Mouse (Mus musculus) gastrocnemius, postnatal 4 days (tissue): ENCODE data around the gene Syne1. TPM values are rescaled to one million over a fixed set of nuclear protein-coding genes. Genes with fewer than 3 reads are reported as not detected.

ENCODE experiments used
- DNase-seq, 2 experiments: peaks; one replicate each; pipeline ENCODE4 v3.0.0; 2021 to 2022; ENCODE audit warnings: low spot score in 2 of 2, mixed read lengths in 2 of 2
- total RNA-seq, 2 experiments: library from RNA; stranded (reverse); gene quantifications; 2 replicates each; pipeline ENCODE4 v1.2.3; 2021

Syne1 gene
- total RNA-seq, 2 experiments from 2014 or later = 87.0 to 87.9 TPM

GRCm38 (mm10) chr10:5443020-5443419 lies 108.3 kb downstream of the Syne1 start:
- no peak for DNase-seq

GRCm38 (mm10) chr10:5439802-5440350 lies 111.4 kb downstream of the Syne1 start:
- DNase-seq = no peak

- DNase-seq = no peak
Measured at GRCm38 (mm10) chr10:5437766-5438165, 113.5 kb downstream of the Syne1 start.

GRCm38 (mm10) chr10:5423984-5424383 lies 127.3 kb downstream of the Syne1 start:
- no peak for DNase-seq

GRCm38 (mm10) chr10:5415730-5416129 lies 135.6 kb downstream of the Syne1 start:
- no peak for DNase-seq

DNA sequence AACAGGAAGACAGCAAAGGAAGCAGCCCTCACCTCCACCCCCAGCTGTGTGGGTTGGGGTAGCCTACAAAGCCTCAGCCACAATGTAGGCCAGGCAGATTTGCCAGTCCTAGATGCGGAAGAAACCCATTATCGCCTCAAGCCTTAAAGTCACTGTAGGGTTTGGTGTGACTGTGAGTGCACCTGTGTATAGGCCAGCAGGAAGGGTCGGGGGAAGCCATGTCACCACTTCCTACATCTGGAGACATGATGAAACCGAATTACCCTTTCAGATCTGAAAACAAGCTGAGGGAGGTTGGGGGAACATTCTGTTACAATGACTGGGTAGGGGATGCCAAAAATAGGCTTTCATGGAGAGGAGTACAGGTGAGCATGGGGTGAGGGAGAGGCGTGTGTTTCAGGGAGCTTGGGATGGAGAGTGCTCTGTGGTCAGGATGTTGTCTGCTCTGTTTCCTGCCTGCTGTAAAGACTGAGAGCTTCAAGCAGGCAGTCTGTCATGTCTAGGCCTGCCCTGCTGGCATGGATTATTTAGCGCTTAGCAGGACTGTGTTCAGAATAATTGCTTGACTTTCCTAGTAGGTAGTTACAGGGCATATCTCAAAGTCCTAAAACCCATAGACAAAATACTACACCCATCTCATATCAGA lies 167.0 kb downstream of the Syne1 start:
- no peak for DNase-seq

DNA sequence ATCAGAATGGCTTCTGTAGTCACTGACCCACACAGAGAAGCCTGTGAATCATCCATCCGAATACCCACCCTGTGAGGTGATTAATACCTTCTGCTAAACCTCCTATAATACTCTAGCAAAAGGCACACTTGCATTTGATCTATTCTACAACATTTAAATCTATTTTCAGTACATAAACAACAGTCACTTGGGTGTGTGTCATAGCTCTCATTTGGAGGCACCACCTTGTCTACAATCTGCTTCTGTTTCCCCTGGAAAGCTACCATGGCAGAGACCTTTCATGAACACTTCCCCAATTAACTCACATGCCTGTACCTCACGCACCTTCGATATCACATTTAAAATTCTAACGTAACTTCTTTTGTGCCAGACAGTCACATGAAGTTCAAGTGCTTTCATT lies 169.7 kb downstream of the Syne1 start:
- no peak for DNase-seq

DNA sequence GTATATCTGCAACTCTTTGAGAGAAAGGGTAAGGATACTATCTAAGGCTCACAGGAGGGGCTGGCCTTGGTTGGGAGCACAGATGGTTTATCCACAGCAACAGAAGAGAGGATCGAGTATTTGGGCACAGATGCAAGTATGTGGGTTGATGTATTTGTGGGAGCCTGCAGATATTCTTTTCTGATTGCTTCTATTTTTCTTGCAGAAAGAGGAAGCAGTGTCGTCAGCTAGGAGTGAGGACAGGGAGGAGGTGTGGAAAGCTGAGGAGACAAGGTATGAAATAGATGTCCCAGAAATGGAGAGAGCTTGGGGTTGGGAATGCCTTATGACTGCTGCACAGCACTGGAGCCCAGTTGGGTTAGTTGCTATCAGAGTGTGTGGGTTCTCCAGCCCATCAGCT lies 172.3 kb downstream of the Syne1 start:
- DNase-seq = no peak

DNA sequence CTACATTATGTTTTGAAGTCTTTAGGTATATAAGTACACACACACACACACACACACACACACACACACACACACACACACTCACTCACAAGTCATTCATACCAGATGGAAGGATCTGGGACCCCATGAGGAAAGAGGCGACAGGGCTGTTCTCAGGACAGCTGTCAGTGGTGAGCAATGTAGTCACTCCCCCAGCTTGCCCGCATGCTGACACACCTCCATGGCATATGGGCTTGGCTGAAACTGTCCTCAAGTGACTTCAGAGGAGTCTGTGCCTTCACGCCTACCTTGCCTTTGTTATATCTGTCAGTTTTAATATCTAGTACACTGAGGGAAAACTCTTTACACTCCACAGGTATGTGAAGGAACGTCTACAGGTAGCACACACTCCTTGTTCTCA lies 181.7 kb downstream of the Syne1 start:
- DNase-seq = no peak

DNA sequence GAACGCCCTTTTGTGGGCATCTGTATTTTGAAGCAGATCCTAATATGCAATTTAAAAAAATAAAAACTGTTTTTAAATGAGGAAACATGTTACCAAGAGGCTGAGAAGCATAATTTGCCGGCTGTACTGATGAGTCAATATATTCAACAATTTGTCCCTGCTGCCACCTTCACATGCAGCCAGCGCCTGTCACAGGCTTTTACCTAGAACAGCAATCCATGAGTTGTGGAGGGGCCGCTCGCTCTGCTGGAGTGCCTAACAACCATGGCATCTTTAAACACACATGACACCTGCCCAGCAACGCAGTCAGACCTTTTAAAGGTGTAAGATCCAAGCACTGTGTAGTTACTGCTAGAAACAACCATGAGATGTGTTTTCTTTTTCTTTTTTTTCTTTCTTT lies 183.0 kb downstream of the Syne1 start:
- no peak for DNase-seq

- DNase-seq = no peak
Measured at GRCm38 (mm10) chr10:5367465-5368011, 183.7 kb downstream of the Syne1 start.

DNA sequence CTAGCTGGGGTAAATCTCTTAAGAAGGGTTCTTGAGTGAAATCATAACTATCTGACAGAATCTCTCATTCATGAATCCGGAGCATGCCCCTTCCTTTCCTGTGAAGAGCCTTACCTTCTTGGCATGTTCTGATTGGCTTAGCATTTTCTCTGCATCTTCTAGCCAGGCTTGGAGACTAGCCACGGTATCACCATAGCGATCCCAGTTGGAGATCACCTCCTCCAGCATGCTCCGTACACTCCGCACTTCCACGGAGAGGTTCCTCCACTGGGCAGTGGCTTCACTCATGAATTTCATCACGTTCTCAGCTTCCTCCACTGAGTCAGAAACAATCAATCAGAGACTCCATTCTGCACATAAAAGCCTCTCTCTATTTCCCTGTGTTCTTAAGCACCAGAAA lies 190.7 kb downstream of the Syne1 start:
- no peak for DNase-seq

- DNase-seq = no peak
Measured at GRCm38 (mm10) chr10:5356614-5357013, 194.7 kb downstream of the Syne1 start.

DNA sequence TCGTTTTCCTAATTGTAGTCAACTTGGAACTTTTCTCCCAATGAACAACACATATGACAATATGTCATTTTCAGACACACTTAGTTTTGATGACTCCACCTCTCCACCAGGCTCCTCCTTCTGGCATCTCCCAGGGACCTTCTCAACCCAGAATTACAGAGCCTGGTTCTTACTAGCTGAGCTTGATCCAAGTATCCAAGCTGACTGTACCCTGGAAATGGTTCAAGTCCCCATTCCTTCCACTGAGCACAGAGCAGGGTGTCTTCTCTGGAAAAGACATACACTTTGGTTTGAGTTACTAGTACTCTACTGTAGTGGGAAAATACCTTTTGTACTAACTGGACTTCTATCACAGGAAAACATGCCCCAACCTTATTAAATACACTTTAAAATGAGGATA lies 197.9 kb downstream of the Syne1 start:
- DNase-seq = no peak

GRCm38 (mm10) chr10:5346911-5347310 lies 204.4 kb downstream of the Syne1 start:
- DNase-seq = no peak

DNA sequence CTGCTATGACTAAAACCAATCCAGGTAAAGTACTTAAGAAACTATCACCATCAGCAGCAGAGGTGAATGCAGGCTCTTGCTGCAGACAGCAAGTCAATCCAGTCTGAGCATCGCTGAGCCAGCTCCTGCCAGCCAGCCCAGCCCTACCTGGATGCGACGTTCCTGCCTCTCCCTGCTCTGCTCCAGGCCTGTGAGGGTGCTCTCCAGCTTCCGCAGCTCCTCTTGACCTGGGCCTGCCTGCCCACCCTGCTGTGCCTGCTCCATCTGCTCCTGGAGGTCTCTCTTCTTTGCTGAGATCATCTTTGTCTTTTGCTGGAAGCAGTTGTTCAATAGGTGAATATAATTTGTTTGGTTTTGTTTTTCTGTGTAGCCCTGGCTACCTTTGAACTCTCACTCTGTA lies 208.1 kb downstream of the Syne1 start:
- DNase-seq = no peak

DNA sequence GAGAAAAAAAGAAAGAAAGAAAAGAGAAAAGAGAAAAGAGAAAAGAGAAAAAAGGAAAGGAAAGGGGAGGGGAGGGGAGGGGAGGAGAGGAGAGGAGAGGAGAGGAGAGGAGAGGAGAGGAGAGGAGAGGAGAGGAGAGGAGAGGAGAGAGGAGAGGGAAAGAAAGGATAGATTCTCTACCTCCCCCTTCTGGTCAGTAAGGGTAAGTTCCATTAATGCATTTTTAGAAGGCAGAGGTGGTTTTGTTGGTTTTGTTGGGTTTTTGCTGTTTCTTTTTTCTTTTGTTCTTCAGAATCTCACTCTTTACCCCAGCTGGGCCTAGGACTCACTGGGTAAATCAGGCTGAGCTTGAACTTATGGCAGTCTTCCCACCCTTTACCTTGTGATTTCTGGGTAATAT lies 214.9 kb downstream of the Syne1 start:
- DNase-seq = no peak

DNA sequence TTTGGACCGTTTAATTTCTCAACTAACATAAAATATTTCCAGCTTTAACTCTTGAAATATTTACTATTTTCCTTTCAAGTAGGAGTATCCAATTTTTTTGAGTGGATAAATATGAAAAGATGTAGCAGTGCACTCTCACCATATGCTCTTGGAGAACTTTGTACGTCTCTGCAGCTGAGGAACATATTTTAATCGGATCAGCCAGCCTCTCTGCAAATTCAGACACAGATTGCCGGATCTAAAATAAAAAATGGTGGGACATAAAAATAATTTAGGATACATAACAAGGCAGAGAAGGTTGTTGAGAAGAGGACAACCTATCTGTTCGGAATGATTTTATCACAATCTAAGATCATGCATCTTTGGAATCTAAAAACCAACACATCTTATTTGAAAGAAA lies 218.5 kb downstream of the Syne1 start:
- DNase-seq = no peak

DNA sequence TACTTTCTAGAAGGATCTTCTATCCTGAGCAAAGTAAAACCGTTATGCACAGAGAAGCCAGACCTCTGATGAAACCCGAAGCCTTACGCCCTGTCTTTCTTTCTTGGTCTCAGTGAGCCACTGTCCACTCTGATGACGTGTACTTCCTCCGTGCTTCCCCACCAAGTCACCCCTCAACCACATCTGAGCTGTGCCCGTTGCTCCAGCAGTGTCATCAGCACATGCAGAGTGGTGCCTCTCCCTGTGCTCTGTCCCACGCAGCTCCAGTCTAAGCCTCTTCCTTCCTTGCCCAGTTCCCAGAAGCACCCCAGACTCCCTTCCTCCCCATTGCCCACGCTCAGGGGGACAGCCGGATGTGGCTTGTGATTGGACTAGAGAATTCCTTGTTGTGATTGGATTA lies 224.6 kb downstream of the Syne1 start:
- no peak for DNase-seq

GRCm38 (mm10) chr10:5323741-5324395 lies 227.4 kb downstream of the Syne1 start:
- no peak for DNase-seq

DNA sequence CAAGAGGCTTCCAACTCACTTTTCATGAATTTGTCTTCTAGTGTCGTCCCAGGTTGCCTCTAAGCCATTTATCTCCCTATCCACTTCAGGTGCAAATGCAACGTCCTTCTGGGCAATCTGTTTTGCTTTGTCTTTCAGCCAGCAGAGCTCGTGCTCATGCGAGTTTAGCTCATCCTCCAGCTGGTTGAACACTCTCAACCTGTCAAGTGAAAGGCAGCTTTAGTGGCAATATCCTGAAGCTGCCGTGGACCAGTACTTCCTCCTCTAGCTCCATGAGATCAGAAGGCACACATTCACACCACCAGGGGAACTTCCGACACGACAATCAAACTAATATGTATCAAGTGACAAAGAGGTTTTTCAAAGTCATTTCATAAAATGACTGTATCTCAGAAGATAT lies 228.7 kb downstream of the Syne1 start:
- no peak for DNase-seq

DNA sequence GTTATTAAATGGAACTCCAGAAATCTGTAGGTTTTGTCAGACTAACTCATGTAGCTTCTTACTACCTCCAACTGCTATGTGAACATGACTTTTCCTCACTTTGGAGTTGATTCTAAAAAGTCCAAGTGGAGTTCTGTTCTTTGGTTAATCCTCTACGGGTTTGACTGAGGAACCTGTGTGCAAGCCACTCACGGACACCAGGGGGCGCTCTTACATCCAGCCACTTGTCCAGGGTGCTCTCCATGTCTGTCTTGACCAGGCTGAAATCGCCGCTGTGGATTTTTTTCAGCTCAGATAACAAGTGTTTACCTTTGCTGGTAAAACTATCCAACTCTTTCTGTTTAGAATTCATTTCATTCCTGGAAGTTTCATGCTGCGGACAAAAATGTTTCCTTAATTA lies 233.7 kb downstream of the Syne1 start:
- peak; percentile 50 to 63 for DNase-seq

DNA sequence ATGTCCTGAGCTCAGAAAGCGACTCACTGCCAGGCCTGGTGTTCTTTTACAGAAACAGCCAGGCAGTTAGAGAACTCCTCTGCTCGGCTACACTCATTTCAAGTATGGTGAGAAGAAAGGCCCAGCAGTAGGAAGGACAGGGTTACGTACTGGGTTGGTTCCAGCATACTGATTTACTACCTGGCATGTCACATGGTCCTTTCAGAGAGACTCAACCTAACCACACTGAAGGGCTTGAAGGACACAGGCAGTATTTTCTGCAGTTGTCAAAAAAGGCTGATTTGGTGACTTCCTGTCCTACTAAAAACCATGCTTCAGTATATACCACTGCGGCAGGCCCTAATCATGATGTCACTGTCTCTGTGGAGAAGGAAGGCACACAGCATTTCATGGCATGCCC lies 238.8 kb downstream of the Syne1 start:
- DNase-seq = no peak
